Mouse (Mus musculus) lung, embryonic 16.5 days (tissue): ENCODE measurements around the gene Pam16. TPM values are rescaled to one million over a fixed set of nuclear protein-coding genes. Genes with fewer than 3 reads are reported as not detected.
A peak's percentile ranks its signal among the peaks of the same experiment; 100 is the strongest.

ENCODE experiments used
- ATAC-seq: fragments of 200-750 bp; cut with Nextera tagmentation; 2 replicates; pipeline ENCODE4 v1.8.0; 2017; ENCODE audit warnings: low read depth, mild to moderate bottlenecking, moderate library complexity
- H3K27ac ChIP-seq: fragments of 300-500 bp; sonication (generic); 2 replicates; pipeline ENCODE4 v1.5.1; 2014; ENCODE audit warnings: mild to moderate bottlenecking, control low read depth, low read length
- H3K27me3 ChIP-seq: fragments of 300-500 bp; sonication (generic); 2 replicates; pipeline ENCODE4 v1.6.1; 2014; ENCODE audit warnings: low read depth, low read length, mixed read lengths; ENCODE audit not compliant: control insufficient read depth, insufficient read depth
- H3K36me3 ChIP-seq: fragments of 300-500 bp; sonication (generic); 2 replicates; pipeline ENCODE4 v1.6.1; 2014; ENCODE audit warnings: low read length; ENCODE audit not compliant: control insufficient read depth, insufficient read depth
- H3K4me1 ChIP-seq: fragments of 300-500 bp; sonication (generic); replicated peaks from 2 replicates; pipeline ENCODE4 v1.6.1; 2014; ENCODE audit warnings: low read length, mixed read lengths; ENCODE audit not compliant: control insufficient read depth, insufficient read depth
- H3K4me2 ChIP-seq: fragments of 300-500 bp; sonication (generic); 2 replicates; pipeline ENCODE4 v1.6.1; 2014; ENCODE audit warnings: low read depth, low read length, control low read depth
- H3K4me3 ChIP-seq: fragments of 300-500 bp; sonication (generic); 2 replicates; pipeline ENCODE4 v1.5.1; 2014; ENCODE audit warnings: mild to moderate bottlenecking, low read length, control low read depth
- H3K9ac ChIP-seq: fragments of 300-500 bp; sonication (generic); 2 replicates; pipeline ENCODE4 v1.6.1; 2014; ENCODE audit warnings: low read length, control low read depth
- H3K9me3 ChIP-seq: fragments of 300-500 bp; sonication (generic); 2 replicates; pipeline ENCODE4 v1.6.1; 2016; ENCODE audit warnings: low read length; ENCODE audit not compliant: control insufficient read depth
- WGBS: fragments of 180-500 bp; shearing (Covaris S2); extraction: QIAGEN DNeasy Blood & Tissue Kit; methylation state at CpG from one replicate; pipeline ENCODE4 v1.1.7; 2014; 5-methylcytosine and 5-hydroxymethylcytosine counted together
- polyA plus RNA-seq: library from polyadenylated mRNA; unstranded; fragments of >200 nt; fragmentation: Nextera tagmentation; extraction: Ambion mirVana; gene quantifications from 2 replicates; pipeline ENCODE4 v1.2.1, GENCODE M21; 2015

The Pam16 gene
- polyA plus RNA-seq, 1 experiment from 2014 or later = 96.2 TPM

DNA sequence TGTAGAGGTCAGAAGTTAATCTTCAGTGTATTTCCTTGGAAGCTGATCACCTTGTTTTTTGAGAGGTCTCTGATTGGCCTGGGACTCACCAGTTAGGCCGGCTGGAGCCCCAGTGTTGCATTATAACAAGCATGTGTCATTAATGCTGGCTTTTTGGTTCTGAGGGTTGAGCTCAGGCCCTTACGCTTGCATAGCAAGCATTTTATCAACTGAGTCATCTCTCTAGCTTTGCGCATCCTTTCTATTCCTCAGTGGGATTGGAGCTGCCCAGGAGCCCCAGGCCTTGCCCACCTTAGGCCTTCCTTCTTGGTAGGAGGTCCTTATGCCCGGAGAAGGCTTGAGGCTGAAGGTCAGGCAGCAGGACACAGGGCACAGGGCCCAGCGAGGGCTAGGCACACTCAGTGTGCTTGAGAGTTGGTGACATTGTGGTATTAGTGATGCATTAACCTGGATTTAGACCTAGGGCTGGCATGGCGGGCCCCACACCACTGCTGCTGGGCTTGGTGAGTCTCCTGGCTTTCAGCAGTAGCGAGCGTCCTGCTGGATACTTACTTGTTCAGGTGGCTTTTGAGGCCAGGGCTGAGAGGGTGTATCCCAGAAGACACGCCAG is 24.0 kb downstream of the Pam16 start:
- 74% methylated on average over 9 of the region's 9 CpGs for WGBS
- ATAC-seq = no peak
- H3K27me3 ChIP-seq = no peaks in the 10 kb centered on the region
- peaks cover 81% of the 10 kb centered on the region for H3K4me1 ChIP-seq
- no peak overlapping the region for H3K4me3 ChIP-seq
- H3K36me3 ChIP-seq = no peaks in the 10 kb centered on the region
- no peaks in the 10 kb centered on the region for H3K9me3 ChIP-seq
- H3K27ac ChIP-seq = no peak overlapping the region
- H3K9ac ChIP-seq = no peak overlapping the region
- H3K4me2 ChIP-seq = no peak overlapping the region

DNA sequence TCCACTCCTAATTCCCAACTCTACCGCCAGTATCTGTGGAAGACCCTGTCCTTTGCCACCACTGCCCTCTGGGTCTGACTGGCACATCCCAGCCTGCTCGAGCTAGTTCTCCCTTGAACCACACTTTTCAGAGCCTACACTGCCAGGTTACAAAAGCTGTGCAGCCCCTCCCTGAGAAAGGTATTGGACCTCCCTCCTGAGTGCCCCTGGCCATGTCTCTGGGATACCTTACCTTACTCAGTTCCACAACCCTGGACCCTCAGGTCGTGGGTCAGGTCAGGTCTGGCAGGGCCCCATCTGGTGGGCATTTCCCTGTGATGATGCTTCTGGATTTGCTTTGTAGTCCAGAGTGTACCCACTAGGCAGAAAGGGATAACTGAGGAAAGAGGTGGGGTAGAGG is 25.2 kb downstream of the Pam16 start:
- H3K4me3 ChIP-seq = no peak overlapping the region
- H3K36me3 ChIP-seq = no peaks in the 10 kb centered on the region
- H3K4me2 ChIP-seq = no peak overlapping the region
- 79% methylated on average over 3 of the region's 3 CpGs for WGBS
- peaks cover 77% of the 10 kb centered on the region for H3K4me1 ChIP-seq
- ATAC-seq = no peak
- H3K9ac ChIP-seq = no peak overlapping the region
- H3K9me3 ChIP-seq = no peaks in the 10 kb centered on the region
- H3K27ac ChIP-seq = no peak overlapping the region
- no peaks in the 10 kb centered on the region for H3K27me3 ChIP-seq

DNA sequence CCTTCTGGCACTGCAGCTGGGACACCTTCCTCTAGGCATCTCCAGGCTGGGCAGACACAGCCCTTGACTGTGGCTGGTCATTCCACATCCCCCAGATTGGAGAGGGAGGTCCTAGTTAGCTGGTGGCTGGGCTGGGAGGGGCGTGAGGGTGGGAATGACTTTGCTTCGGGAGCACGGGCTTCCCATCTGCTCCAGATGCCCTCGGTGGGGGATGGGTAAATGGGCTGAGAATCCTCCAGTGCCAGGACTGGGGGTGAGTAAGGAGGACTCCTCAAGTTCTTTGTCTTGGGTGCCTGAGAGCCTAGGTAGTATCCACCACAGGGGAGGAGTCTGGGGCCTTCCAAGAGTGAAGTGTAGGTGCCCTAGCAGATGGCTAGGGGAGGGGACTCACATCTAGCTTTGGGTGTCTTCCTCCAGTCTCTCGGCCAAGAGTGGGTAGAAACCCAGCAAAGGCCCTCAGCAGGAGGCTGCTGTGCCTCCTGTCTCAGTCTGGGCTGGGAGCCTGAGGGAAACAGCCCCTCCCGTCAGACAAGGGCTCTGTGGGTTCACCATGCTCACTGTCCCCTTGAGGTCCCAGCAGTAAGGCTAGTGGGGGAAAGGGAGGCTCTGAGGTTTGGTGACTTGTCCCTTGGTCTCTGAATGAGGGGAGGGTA is 25.8 kb downstream of the Pam16 start:
- Histone ChIP-seq H3K4me3 (no peak overlapping the region), H3K9ac (no peak overlapping the region), H3K27ac (no peak overlapping the region), H3K4me2 (no peak overlapping the region), H3K9me3 (no peaks in the 10 kb centered on the region), H3K4me1 (peaks cover 71% of the 10 kb centered on the region), H3K27me3 (no peaks in the 10 kb centered on the region), H3K36me3 (no peaks in the 10 kb centered on the region)
- no peak for ATAC-seq
- 15% methylated on average over 6 of the region's 6 CpGs for WGBS

DNA sequence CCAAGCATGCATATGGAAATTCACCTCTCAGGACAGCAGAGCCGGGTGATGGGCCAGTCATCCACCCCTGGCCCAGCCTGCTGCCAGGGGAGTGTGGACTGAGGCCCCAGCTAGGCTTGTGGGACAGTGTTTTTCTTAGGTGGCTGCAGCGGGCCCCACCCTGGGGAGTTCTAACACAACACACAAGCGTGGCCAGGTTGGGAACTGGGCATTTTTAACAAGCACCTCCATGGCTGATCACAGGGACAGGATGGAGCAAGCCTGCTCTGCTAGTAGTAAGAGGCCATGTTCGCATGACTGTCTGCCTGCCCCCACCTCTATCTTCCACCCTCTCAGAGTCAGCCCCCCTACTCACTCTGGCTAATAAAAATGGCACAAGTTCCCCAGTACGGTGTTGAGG is 26.7 kb downstream of the Pam16 start:
- no peaks in the 10 kb centered on the region for H3K36me3 ChIP-seq
- H3K4me3 ChIP-seq = no peak overlapping the region
- no peaks in the 10 kb centered on the region for H3K9me3 ChIP-seq
- peak overlapping the region; percentile 42; the same call in 1 of the 2 replicates for H3K9ac ChIP-seq
- H3K27me3 ChIP-seq = no peaks in the 10 kb centered on the region
- peak overlapping the region; percentile 6; the same call in 1 of the 2 replicates for H3K27ac ChIP-seq
- H3K4me2 ChIP-seq = no peak overlapping the region
- 61% methylated on average over 5 of the region's 5 CpGs for WGBS
- peaks cover 67% of the 10 kb centered on the region for H3K4me1 ChIP-seq
- ATAC-seq = no peak

DNA sequence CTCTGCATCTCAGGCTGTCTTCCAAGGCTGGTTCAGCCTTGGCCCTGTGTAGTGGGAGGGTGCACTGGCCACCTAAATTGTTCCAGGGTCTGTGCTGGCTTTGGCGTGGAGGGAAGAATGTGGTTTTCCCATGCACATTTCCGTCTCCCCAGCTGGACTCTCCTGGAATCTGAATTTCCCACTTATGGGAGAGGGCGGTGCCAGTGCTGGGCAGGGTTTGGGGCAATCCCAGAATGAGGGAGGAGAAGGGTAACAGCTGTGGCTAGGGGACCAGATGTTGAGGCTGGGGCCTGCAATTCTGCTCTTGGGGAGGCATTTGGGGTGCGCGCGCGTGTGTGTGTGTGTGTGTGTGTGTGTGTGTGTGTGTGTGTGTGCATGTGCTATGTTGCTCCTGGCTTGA is 27.5 kb downstream of the Pam16 start:
- peaks cover 64% of the 10 kb centered on the region for H3K4me1 ChIP-seq
- 47% methylated on average over 7 of the region's 7 CpGs for WGBS
- peak overlapping the region; percentile 91; the same call in 1 of the 2 replicates for H3K4me2 ChIP-seq
- no peaks in the 10 kb centered on the region for H3K9me3 ChIP-seq
- peak overlapping the region; percentile 15; the same call in 1 of the 2 replicates for H3K4me3 ChIP-seq
- peak overlapping the region; percentile 93; the same call in 1 of the 2 replicates for H3K27ac ChIP-seq
- ATAC-seq = no peak
- peak overlapping the region; percentile 11; the same call in 1 of the 2 replicates for H3K9ac ChIP-seq
- H3K36me3 ChIP-seq = no peaks in the 10 kb centered on the region
- no peaks in the 10 kb centered on the region for H3K27me3 ChIP-seq

DNA sequence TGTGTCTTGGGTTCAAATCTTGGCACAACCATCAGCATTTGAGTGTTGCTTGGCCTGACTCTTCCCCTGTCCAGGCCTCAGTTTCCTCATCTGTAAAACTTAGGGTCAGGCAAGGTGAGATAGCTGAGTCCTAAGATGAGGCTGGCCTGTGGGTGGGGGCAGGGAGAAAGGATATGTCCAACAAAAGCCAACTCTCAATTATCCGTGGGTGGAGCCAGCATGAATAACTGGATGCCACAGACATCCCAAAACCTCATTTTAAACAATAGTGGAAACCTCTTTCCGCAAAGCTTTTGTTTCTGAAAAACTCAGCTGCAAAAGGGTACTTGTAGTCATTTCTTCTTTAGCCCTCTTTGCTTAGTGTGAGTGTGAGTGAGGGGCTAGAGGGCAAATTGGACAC is 28.0 kb downstream of the Pam16 start:
- Histone ChIP-seq H3K27me3 (no peaks in the 10 kb centered on the region), H3K4me1 (peaks cover 63% of the 10 kb centered on the region), H3K36me3 (no peaks in the 10 kb centered on the region), H3K27ac (peak overlapping the region; percentile 93), H3K9me3 (no peaks in the 10 kb centered on the region), H3K4me3 (peak overlapping the region; percentile 15), H3K9ac (peak overlapping the region; percentile 93; the same call in 1 of the 2 replicates), H3K4me2 (peak overlapping the region; percentile 91)
- no peak for ATAC-seq
- WGBS = 40% methylated on average over 2 of the region's 2 CpGs

DNA sequence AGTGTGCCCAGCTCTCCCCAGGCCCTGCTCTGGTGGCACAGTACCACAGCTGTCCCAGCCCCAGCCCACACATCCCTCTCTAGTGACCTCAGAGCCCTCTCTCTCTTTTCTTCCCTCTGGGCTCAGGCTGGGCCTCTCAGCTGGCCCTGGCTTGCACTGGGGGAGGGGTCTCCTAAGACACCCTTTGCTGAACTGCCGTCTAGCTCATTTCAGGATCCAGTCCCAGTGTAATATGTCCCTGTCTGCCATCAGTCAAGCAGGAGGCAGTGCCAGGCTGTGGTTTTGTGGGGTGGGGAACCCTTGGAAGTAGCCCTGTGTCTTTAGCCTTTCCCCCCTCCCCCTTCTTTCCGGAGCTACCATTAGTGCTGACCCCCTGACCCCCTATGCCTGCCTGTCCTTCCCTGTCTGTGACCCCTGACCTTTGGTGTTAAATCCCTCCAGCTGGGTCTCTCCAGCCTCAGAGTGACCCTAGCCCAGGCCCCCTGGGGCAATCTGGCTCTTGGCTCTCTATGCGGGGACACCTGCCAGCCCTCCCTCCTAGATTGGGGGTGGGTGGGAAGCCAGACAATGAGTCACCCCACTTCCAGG is 28.6 kb downstream of the Pam16 start:
- H3K4me3 ChIP-seq = peak overlapping the region; percentile 90
- H3K27ac ChIP-seq = peak overlapping the region; percentile 93
- no peaks in the 10 kb centered on the region for H3K9me3 ChIP-seq
- H3K27me3 ChIP-seq = no peaks in the 10 kb centered on the region
- H3K9ac ChIP-seq = peak overlapping the region; percentile 93
- no peaks in the 10 kb centered on the region for H3K36me3 ChIP-seq
- ATAC-seq = no peak
- peak overlapping the region; percentile 91 for H3K4me2 ChIP-seq
- WGBS = 13% methylated on average over 3 of the region's 3 CpGs
- H3K4me1 ChIP-seq = peaks cover 64% of the 10 kb centered on the region

DNA sequence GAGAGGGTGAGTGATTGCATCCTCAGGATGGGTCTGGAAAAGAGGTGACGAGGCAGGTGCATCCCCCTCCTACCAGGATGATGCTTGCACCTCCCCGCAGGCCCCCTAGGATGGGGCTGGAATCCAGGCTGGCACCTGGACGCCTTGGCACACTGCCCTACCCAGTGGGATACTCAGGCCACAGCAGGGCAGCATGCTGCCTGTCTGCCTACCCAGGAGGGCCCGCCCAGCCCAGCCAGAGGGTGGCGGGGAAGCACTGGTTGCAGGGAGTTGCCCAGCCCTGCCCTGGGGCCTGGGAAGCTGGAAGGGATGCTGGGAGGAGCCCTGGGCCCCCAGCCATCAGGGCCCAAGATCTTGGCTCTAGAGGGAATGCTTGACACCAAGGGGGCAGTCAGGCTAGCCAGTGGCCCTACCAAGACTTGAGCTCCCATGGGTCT is 29.2 kb downstream of the Pam16 start:
- ATAC-seq = peak; percentile 20
- Histone ChIP-seq H3K4me3 (peak overlapping the region; percentile 90), H3K9ac (peak overlapping the region; percentile 93), H3K36me3 (peaks cover 4% of the 10 kb centered on the region), H3K4me2 (peak overlapping the region; percentile 91), H3K9me3 (no peaks in the 10 kb centered on the region), H3K4me1 (peaks cover 60% of the 10 kb centered on the region), H3K27me3 (no peaks in the 10 kb centered on the region), H3K27ac (peak overlapping the region; percentile 93)
- WGBS = 6% methylated on average over 5 of the region's 5 CpGs

DNA sequence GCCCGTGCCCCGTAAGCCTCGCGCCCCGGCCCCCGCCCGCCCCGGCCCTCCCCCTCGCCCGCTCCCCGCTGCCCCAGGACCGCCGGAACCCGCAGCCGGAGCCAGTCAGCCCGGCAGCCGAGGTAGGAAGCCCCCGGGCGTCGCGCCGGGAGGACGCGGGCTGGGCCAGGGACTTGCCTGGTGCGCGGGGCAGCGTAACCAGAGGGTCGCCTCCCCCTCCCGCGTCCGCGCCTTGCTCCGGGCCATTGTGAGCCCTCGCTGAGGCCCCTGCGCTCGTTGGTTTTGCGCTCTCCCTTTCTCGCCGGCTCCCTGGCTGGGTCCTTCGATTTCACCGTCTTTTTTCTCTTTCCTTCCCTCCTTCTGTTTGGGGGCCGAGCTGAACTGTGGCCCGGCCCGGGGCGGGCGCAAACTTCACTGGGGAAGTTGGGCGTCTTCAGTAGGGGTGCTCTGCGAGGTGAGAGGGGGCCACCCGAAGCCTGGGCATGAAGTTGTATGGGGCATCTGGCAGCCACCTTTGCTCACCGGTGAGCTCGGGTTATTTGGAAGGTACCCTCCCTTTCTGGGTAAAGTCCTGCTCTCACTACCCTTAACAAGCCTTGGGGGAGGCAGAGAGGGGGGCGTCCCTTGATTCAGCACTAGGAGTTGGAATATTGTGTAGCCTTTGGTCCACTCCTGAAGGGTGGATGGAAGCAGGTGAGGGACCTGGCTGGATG is 29.8 kb downstream of the Pam16 start:
- Histone ChIP-seq H3K9me3 (no peaks in the 10 kb centered on the region), H3K9ac (peak overlapping the region; percentile 93), H3K4me1 (peaks cover 56% of the 10 kb centered on the region), H3K4me3 (peak overlapping the region; percentile 90), H3K36me3 (peaks cover 6% of the 10 kb centered on the region), H3K27ac (peak overlapping the region; percentile 93), H3K4me2 (peak overlapping the region; percentile 91), H3K27me3 (no peaks in the 10 kb centered on the region)
- ATAC-seq = peak; percentile 32
- under 1% methylated on average over 34 of the region's 52 CpGs for WGBS
